Mouse (Mus musculus) layer of hippocampus, adult 8-10 months (tissue): ENCODE data around the gene Shisa3. TPM values are rescaled to one million over a fixed set of nuclear protein-coding genes. Genes with fewer than 3 reads are reported as not detected.

Source experiments
- DNase-seq, 2 experiments: peaks; one replicate each; pipeline ENCODE4 v3.0.0; 2022; ENCODE audit warnings: low spot score in 2 of 2
- total RNA-seq, 4 experiments: library from RNA; stranded (reverse); gene quantifications; 2 replicates each; pipeline ENCODE4 v1.2.4; 2022

The Shisa3 gene
- 1 to 10 TPM in 2 of 4 experiments, under 1 TPM in 2; 0.70 to 1.2 (median 0.94) TPM for total RNA-seq

DNA sequence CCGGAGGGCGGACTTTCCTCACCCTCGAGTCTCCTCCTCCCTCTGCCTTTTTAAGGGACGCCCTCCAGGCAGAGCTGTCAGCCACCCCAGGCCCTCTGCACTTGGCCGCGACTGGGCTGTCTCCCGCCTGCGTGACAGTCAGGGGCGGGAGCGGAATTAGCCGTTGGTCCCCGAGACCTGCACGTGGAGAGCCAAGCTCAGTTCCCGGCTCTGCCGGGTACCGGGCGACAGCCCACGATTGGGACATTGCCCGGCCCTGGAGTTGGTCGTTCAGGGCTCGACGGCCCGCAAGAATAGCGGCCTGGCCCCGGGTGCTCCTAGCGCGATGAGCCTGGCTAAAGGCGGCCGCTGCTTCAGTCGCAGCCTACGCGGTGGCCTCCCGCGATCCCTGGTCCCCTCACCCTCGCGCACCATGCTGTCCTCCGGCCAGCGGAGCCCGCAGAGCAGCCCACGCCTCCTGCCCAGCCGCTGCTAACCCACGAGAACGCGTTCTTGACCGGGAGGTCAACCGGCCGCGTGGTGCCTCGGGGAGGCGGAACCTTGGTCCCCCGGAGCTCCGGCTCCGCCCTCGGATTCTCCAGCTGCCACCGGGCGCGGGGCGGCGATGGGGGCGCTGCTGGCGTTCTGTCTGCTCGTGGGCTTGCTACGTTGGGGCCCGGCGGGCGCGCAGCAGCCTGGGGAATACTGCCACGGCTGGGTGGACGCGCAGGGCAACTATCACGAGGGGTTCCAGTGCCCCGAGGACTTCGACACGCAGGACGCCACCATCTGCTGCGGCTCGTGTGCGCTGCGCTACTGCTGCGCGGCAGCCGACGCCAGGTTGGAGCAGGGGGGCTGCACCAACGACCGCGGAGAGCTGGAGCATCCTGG is at the start of gene Shisa3:
Gene Shisa3, plus strand, starts transcription at position 79 of the 870 bp plus-strand sequence.
- DNase-seq = no peak

DNA sequence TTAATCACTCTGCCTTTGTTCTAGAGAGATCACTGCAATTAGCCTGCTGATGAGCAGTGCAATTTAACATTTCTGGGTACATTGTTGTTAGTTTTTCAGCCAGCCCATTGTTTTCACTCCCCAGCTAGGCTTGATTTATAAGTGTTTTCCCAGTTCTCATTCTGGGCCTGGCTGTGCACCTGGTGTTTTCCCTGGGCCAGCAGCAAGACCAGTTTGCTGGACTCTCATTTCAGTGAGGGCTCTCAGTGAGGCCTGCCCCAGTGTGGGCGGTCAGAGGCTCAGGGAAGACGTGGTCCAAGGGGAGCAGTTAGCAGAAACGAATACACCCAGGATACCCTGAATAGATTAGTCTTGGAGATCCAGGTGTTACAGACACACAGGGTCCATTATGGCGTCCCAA is 49.0 kb upstream of the Shisa3 start:
- no peak for DNase-seq

DNA sequence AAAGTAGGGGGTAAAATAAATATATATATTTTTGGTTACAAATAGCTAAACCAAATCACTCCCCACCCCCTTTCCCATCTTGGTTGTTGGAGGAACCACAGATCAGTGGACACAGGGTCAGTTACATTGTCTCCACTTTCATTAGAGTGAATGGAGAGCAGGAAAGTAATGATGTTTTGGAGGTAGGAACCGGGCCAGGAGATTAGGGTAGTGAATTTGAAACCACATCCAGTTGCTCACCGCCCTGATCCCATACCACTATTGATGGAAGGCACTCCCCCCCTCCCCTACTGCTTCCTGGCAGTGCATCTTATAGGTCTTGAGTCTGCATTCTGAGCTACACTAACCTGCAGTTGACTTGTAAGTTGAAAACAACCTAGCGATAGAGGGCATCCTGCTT is 48.6 kb upstream of the Shisa3 start:
- DNase-seq = no peak

DNA sequence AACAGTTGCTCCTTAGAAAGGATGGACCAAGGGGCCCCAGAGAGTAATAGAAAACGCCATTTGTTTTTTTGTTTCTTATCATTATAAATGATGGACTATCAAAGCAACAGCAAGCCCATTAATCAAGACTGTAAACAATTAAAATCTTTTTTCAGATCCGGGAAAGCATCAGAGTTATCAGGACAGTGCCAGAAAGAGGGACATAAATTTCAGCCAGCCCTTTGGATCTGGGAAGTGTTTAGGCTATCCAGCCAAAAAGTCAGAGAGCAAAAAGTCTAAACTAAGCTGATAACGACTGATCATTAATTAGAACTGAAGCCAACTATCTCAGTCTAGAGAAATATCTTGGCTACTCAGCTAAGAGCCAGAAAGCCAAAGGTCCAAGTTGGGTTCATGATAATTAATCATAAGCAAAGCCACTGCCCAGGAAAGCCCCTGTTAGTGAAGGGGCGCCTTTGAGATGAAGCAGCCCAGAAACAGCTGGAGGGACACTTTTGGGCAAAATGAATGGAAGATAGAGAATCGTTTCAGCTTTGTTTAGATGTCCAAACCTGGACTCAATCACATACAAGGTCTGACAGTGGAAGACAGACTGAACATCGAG is 35.0 kb upstream of the Shisa3 start:
- DNase-seq = no peak

DNA sequence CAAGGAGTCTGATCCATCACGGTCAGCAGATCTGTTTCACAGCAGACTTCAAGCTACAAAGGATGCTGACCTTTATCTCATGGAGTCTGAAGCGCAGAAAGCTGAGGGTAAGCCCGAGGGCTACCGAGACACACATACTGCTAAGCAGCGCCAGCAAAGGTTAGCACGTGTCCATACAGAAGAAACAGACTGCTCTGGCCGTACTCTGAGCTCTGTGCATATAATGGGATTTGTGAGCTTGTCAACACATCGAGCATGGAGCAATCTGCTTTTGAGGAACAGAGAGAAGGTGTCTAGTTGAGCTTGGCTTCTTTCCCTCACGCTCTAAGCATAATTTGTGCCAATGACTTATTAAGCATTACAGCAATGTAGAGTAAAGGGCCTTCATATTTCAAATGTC is 33.6 kb upstream of the Shisa3 start:
- DNase-seq = no peak

DNA sequence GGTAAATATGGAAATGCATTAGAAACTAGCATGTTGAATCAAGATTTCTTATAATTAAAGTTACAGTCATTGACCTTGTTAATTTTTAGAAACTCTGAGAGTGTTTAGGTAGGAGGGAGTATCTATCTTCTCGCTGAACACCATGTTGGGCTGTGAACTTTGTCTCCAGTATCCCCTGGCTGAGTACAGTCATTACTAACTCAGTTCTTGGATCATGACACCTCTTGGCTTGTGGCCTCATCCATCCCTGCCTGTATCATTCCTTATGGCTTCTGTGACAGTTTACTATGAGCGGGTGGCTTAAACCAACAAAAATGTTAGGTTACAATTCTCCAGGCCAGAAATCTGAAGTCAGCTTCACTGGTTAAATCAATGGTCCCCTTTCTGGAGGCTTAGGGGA is 32.0 kb upstream of the Shisa3 start:
- DNase-seq = no peak

DNA sequence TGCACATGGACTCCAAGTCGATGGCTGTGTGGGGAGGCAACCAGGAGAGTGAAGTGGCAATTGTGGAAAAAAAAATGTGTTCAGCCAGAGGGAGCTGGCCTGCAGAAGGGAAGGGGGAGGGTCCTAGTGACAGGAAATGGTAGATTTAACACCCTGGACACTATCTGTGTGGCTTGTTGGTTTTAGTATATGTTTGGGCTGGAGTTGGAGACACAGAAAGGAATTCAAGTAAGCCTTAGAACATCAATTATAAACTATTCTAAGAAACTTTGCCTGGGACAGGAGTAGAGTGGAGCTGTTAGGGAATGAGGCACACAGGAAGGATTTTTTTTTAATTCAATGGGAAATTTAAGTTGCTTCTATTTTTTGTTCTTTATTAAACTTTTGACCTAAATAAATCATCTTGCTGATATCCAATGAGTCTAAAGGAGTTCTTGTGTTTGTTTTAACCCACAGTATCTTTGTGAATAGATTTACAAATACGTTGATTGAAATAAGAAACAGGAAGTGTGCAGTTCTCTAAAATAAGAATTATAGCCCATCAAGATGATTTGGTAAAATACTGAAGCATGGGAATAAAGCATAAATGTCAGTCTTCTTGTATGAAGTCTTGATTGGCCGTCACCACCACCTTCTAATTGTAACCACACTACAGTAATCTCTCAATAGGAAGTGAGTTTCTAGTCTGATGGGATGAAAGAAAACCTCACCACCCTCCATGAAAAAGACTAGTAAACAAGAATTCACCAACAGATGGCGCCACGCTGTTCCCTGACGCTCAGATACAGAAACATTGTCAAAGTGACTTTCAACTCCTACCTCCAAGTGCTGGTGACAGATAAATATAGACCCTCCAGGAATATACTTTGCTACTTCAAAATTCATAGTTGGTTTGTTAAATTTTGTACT is 27.7 kb upstream of the Shisa3 start:
- no peak for DNase-seq

DNA sequence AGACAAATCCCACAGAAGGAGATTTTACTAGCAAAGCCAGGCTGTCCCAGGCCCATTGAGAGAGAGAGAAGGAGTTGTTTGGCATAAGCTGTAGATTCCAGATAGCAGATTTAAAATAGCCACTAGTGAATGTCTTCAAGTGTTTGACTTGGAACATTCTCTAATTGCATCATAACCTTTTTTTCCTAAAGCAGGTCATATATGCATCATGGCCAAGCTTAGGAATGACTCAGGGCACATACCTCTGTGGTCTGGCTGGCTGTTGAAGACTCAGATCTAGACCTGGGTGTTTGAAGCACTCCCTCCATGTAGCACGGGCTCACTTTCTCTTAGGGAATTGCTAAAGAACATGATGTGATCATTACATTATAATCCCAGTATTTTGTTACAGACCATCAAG is 12.6 kb upstream of the Shisa3 start:
- DNase-seq = no peak

DNA sequence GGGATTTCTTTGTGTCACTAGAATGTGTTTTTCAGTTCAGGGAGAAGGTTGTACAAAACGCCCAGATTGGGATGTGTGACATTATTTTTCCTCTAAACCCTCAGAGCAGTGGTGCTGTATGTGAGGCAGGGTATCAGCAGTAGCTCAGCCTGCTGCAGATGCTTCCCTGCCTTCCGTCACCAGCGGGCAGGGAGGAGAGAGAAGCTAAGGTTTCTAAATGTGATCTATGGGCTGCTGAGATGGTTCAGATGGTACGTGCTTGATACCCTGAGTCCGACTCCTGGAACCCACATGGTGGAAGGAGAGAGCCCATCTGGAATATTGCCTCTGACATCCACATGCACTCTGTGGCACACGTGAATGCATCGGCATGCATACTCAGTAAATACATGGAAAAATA is 12.1 kb upstream of the Shisa3 start:
- DNase-seq = no peak

DNA sequence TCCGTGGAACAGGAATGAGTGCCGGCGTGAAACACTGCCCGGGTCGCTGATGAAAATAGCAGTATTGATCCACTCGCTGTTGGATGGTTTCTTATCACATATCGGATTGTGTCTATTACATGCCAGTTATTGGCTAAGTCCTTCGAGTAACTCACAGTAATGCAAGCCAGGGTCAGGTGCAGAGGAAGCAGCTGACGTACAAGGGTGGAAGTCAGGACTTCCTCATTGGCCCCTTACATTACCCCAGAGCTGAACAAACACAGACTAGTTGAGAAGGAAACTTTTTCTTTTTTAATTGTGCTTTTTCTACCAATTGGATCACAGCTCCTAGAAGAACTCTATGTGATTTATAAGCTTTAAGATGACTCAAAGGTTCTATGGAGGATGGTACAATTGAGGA is 7.7 kb upstream of the Shisa3 start:
- DNase-seq = no peak

DNA sequence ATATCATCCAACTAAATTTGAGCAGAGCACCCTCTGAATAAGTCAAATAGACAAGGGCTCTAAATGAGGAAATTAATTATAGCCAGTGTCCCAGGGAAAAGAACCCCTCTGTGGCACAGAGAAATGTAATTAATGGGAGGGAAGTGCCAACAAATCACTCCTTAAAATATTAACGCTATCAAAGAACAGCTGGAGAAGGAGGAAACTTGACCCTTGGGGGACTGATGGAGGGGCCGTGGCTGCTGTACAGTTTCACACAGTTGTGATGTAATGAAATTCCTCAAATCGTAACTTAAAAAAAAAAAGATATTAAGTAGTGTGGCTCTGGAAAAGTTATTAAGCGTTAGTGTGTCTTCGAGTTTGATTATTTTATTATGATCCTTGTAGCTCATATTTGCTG is 1.7 kb upstream of the Shisa3 start:
- no peak for DNase-seq

DNA sequence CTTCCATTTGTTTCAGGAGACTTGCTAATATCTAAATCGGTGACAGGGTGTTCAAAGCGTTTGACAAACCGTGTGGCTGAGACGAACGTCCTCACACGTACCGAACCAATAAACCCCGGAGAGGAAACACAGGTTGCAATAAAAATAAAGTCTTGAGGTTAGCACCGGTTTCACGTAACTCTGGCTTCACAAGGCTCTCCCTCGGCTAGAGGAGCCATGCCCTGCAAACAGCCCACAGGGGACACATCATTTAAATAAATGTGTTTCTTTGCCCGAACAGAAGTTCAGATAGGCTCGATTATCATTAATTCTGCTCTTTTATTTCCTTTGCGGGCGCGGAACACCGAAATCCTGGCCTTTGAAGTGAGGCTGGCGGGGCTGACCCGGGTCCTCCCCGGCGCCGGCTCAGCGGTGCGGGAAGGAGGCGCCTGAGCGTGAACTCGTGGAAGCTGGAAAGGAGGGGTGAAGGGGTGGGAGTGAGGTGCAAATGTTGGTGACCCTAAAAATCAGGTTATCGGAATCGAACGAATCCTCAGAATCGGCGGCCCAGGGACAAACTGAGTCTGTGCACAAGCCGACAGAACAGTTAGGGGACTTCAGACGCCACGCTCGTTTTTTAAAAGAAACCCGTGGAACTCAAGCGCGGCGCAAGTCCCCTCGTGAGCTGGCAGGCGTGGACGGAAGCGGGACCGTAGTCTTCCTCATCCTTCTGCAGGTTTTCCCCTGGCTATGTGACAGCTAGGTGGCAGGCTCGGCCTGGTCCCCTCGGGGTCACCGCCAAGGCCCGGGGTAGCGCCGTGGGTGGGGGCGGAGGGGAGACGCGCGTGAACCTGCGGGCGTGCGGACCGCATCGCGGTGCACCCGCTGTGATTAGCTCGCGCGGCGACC is 522 bp upstream of the Shisa3 start:
- DNase-seq = peak in 1 of 2 experiments; percentile 11

DNA sequence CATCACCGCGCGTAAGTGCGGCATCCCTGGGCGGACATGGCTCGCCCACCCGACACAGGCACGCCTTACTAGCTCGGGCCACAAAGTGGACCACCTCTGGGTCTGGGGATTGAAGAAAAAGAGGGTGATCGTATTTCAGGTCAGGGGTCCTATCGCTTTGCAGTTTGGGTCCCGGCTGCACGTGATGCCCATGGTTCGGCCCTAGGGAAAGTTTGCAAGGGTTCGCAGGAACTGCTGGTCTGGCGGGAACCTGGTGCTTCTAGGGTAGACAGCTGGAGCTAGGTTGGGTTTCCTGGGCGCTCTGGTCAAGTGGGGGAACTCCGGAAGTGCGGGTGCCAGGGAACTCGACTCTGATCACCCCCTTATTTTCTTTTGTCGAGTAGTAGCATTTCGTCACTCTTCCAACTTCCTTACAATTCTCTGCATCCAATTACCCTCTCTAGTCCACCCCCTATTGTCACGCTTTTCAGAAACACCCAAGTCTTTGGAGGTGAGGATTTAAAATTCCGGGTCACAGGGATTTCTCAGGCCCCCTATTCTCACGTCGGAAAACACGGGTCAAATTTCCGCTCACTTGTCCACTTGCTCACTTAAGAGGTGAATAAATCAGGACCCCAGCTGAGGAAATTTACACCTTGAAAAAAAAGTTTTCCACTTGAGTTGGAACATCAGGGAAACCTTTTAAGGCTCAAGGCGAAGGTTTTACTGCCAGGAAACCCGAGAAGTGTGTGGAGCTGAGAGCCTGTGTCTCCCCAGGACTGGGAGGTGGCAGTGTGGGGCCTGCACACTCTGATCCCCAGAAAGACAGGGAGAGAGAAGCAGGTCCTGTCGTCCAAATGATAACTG is 1.2 kb downstream of the Shisa3 start:
- no peak for DNase-seq

DNA sequence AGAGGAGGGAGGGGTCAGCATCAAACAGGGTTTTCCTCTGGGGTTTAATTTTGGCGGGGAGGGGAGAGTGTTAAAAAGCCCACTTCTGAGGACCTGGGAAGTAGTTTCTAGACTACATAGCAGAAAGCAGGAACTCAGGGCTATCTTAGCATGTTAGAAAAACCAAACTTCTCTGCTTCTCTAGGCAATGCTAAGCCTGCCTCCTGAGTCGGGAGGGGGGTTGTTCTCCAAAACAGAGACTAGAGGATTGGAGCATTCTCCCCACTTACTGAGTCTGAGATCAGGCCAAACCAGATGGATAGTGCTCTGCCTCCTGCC is 1.8 kb downstream of the Shisa3 start:
- no peak for DNase-seq

DNA sequence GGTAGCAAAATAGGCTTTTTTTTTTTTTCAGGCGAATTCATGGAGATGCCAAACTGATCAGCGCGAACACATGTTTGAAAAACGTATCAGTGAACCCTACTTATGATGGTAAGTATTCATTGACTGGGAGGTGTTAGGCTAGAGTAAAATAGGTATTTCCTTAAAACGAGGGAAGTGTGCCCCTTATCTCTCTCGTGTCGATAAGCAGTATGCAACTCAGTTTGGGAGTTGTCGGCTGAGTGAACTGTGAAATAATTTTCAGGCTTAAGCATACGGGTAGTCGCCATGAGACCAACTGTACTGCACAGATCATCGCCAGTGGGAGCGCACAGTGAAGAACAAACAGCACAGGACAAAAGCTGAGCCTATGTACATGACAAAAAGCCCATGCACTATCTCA is 13.5 kb downstream of the Shisa3 start:
- DNase-seq = no peak

DNA sequence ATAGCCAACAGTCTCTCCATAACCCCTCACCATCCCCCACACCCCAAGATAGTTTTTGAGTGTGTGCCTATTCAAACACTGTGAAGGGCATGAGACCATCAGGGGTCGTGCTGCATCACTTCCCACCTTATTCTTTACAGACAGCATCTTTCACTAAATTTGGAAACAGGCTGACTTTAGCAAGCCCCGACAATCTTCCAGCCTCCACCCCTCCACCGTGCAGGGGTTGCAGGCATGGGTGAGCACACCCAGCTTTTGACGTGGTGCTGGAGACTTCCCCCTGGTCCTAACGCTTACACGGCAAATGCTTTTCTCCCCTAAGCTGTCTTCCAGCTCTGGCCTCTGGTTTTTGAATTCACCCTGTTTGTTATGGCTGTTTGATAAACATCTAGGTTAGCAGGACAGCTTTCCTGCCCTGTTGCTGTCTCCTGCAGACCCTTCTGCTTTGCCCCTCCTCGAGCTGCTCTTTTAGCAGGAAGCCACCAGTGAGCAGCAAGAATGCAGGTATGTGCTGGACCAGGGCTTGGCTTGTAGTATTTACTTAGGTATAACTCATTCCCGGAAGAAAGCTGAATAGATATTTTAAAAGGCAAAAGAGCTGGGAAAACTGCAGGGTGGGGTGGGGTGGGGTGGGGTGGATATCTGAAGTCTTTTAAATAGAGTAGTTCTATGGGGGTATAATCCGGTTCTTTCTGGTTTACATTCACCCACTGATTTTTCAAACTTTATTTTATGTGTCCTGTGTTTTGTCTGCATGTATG is 20.7 kb downstream of the Shisa3 start:
- DNase-seq = no peak

DNA sequence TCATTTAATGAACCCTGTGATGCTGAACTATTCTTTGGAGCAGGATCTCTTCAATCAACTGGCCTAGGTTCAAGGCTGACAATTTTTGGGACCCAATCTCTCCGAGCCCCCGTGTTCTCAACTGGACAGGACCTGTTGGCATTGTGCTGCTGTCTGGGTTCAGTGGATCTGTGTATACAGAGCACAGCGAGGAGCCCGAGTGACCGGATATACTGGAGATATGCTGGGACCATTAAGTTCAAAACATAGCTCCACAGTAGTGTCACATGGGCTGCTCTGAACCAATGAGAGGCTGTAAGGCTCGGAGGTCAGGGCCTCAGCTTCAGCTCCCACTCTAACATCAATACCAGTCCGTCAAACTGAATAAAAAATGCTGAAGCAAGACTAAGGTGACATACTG is 21.8 kb downstream of the Shisa3 start:
- no peak for DNase-seq

DNA sequence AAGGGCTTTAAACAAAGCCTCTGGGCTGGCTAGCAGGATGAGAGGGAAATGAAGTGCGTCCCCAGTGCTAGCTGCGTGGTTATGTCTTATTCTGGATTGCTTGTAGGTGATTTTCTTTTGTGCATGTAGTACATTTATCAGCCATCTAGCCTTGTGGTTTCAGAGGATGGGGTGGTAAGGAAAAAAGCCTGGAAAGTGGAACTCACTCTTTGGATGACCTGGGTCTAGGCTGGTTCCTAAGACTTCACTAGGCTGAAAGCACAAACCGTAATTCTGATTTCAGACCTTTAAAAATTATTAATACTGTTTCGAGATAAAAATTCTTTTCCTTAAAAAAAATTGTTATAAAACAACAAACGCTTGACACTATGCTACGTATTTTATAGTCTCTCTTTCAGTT is 22.2 kb downstream of the Shisa3 start:
- no peak for DNase-seq

DNA sequence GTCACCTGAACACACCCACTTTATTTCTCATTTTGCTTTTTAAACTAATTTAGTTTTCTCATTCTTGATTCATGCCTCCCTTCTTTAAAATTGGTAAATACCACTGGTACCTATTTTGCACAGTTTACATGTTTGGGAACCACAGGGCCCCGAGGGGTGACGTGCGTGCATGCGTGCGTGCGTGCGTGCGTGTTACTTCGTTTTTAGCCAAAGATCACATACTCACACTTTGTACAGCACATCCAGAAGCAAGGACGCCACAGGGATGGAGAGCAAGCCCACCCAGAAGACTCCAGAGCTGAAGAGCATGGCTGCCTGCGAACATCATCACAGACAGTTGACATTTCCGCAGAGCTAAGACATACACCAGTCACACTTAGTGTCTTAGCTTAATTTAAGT is 23.6 kb downstream of the Shisa3 start:
- DNase-seq = no peak
